Mouse (Mus musculus) heart, postnatal 0 days (tissue): Measurements from ENCODE around the gene Prkar1b. TPM values are rescaled to one million over a fixed set of nuclear protein-coding genes. Genes with fewer than 3 reads are reported as not detected.

ENCODE experiments used
- ATAC-seq: fragments of 200-750 bp; cut with Nextera tagmentation; 2 replicates; pipeline ENCODE4 v1.8.0; 2017; ENCODE audit warnings: low read depth, moderate number of reproducible peaks, moderate library complexity; ENCODE audit not compliant: insufficient read depth
- DNase-seq: peaks from one replicate; pipeline ENCODE4 v3.0.0-alpha.2; 2016; ENCODE audit warnings: low spot score
- H3K27ac ChIP-seq: fragments of 300-500 bp; sonication (generic); 2 replicates; pipeline ENCODE4 v1.5.1; 2014; ENCODE audit warnings: low read depth, mild to moderate bottlenecking
- H3K27me3 ChIP-seq: fragments of 300-500 bp; sonication (generic); 2 replicates; pipeline ENCODE4 v1.6.1; 2014; ENCODE audit warnings: low read length, mixed read lengths; ENCODE audit not compliant: control insufficient read depth, insufficient read depth
- H3K36me3 ChIP-seq: fragments of 300-500 bp; sonication (generic); replicated peaks from 2 replicates; pipeline ENCODE4 v1.6.1; 2014; ENCODE audit warnings: low read length, mixed read lengths; ENCODE audit not compliant: control insufficient read depth, insufficient read depth
- H3K4me1 ChIP-seq: fragments of 300-500 bp; sonication (generic); 2 replicates; pipeline ENCODE4 v1.6.1; 2014; ENCODE audit warnings: antibody characterized with exemption; ENCODE audit not compliant: control insufficient read depth, insufficient read depth
- H3K4me2 ChIP-seq: fragments of 300-500 bp; sonication (generic); 2 replicates; pipeline ENCODE4 v1.6.1; 2014; ENCODE audit warnings: low read depth, mild to moderate bottlenecking, low read length, moderate library complexity
- H3K4me3 ChIP-seq: fragments of 300-500 bp; sonication (generic); 2 replicates; pipeline ENCODE4 v1.5.1; 2014; ENCODE audit warnings: low read depth, low read length
- H3K9ac ChIP-seq: fragments of 300-500 bp; sonication (generic); replicated peaks from 2 replicates; pipeline ENCODE4 v1.6.1; 2014; ENCODE audit warnings: low read depth, low read length, mixed read lengths
- H3K9me3 ChIP-seq: fragments of 300-500 bp; sonication (generic); replicated peaks from 2 replicates; pipeline ENCODE4 v1.6.1; 2016; ENCODE audit warnings: low read length; ENCODE audit not compliant: control insufficient read depth
- CTCF ChIP-seq: IDR thresholded peaks from 2 replicates; pipeline ENCODE4 v1.5.1; 2016; ENCODE audit warnings: antibody characterized with exemption, control low read depth, low read depth
- EP300 ChIP-seq: IDR thresholded peaks from 2 replicates; pipeline ENCODE4 v1.6.1; 2016; ENCODE audit warnings: antibody characterized with exemption, low read depth
- WGBS: fragments of 180-500 bp; shearing (Covaris S2); extraction: QIAGEN DNeasy Blood & Tissue Kit; methylation state at CpG from one replicate; pipeline ENCODE4 v1.1.7; 2014; 5-methylcytosine and 5-hydroxymethylcytosine counted together
- polyA plus RNA-seq: library from polyadenylated mRNA; unstranded; fragments of >200 nt; fragmentation: Nextera tagmentation; extraction: Ambion mirVana; gene quantifications from 2 replicates; pipeline ENCODE4 v1.2.1, GENCODE M21; 2015
- total RNA-seq: library from RNA; depleted of rRNA; stranded (reverse); fragments of >200 nt; gene quantifications from 2 replicates; pipeline ENCODE4 v1.2.3, GENCODE M21; 2014; ENCODE audit warnings: low replicate concordance

The Prkar1b gene
- total and polyA plus RNA-seq, 2 experiments from 2014 or later = 2.3 to 4.4 TPM

GRCm38 (mm10) chr5:139007141-139007775, 142.5 kb downstream of the Prkar1b start:
- WGBS = 45% methylated on average over 4 of the region's 4 CpGs
- Histone ChIP-seq H3K27me3 (no peaks in the 10 kb centered on the region), H3K4me1 (no peaks in the 10 kb centered on the region), H3K36me3 (no peaks in the 10 kb centered on the region), H3K4me3 (no peak overlapping the region), H3K9me3 (peaks cover under 1% of the 10 kb centered on the region; the same call in 1 of the 2 replicates), H3K4me2 (no peak overlapping the region), H3K27ac (no peak overlapping the region), H3K9ac (no peak overlapping the region)
- DNase-seq = no peak
- ATAC-seq = no peak
- TF ChIP-seq EP300 = no peak
- peak; percentile 51 for TF ChIP-seq CTCF

DNA sequence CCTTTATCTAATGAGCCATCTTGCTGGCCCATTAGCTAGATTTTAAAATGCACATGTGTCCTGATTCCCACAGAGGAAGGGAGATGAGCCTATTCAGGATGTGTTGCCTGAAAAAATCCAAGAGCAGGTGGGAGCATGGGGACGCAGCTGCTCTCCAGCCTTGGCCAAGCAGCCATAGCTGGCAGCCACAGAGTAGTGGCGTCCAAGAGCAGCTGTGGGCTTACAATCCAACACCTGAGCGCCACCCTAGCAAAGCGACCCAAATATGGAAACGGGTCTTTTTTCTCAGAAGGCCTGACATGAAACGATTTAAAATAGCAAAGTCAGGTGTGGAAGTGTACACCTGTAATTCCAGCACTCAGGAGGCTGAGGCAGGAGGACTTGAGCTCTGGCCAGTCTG, 145.2 kb downstream of the Prkar1b start:
- DNase-seq (no peak), ATAC-seq (no peak)
- Histone ChIP-seq H3K36me3 (no peaks in the 10 kb centered on the region), H3K27me3 (no peaks in the 10 kb centered on the region), H3K4me1 (no peaks in the 10 kb centered on the region), H3K4me2 (no peak overlapping the region), H3K4me3 (no peak overlapping the region), H3K27ac (no peak overlapping the region), H3K9ac (no peak overlapping the region), H3K9me3 (peaks cover 4% of the 10 kb centered on the region; the same call in 1 of the 2 replicates)
- TF ChIP-seq CTCF (no peak), EP300 (no peak)
- WGBS = 82% methylated on average over 6 of the region's 6 CpGs

GRCm38 (mm10) chr5:138999716-139000115, 150.1 kb downstream of the Prkar1b start:
- Histone ChIP-seq H3K27me3 (peaks cover 23% of the 10 kb centered on the region), H3K4me3 (no peak overlapping the region), H3K36me3 (no peaks in the 10 kb centered on the region), H3K9me3 (peaks cover 4% of the 10 kb centered on the region; the same call in 1 of the 2 replicates), H3K4me1 (peaks cover 29% of the 10 kb centered on the region), H3K27ac (no peak overlapping the region), H3K4me2 (no peak overlapping the region), H3K9ac (no peak overlapping the region)
- 72% methylated on average over 7 of the region's 7 CpGs for WGBS
- TF ChIP-seq EP300 (no peak), CTCF (no peak)
- DNase-seq = no peak
- no peak for ATAC-seq

GRCm38 (mm10) chr5:138997936-138998580, 151.7 kb downstream of the Prkar1b start:
- no peak for TF ChIP-seq CTCF
- 0 out of 2 replicates have a peak, but pooled peaks have one; percentile 31 for TF ChIP-seq EP300
- peak overlapping the region; percentile 79 for H3K4me2 ChIP-seq
- peaks cover 29% of the 10 kb centered on the region for H3K27me3 ChIP-seq
- peak overlapping the region; percentile 82 for H3K9ac ChIP-seq
- H3K9me3 ChIP-seq = peaks cover 4% of the 10 kb centered on the region; the same call in 1 of the 2 replicates
- H3K4me3 ChIP-seq = peak overlapping the region; percentile 59
- H3K36me3 ChIP-seq = no peaks in the 10 kb centered on the region
- peak; percentile 47 for ATAC-seq
- WGBS = under 1% methylated on average over 30 of the region's 30 CpGs
- peak overlapping the region; percentile 95 for H3K27ac ChIP-seq
- peak; percentile 92 for DNase-seq
- peaks cover 29% of the 10 kb centered on the region for H3K4me1 ChIP-seq

DNA sequence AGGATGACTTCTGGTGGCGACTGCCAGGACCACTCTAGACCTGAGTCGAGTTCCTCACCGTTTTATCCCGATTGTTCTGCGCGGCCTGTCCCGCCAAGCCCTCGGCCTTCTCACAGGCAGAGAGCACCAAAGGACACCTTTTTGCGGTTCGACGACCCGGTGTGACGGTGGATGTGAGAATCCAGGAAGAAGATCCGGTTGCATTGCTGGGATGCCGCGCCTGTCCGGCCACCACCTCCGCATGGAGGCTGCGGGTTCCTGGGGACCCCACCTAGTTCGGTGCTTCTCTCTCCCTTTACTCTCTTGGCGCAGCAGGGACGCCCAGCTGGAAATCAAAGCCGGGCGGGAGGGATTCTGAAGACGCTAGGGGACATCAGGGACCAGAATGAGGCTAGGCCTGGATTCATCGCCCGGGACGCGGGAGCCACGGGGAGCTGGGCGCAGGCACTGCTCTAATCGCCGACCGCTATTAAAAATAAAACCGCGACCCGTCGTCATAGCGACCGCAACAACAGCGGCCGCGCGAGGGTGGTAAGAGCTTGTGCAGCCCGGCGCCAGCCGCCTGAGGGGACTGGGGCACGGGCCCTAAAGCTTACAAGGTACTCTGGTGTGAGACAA, 152.5 kb downstream of the Prkar1b start, which contains the start of gene Pdgfa:
TSS of gene Pdgfa (minus strand) at position 200 of the 618 bp plus-strand sequence.
- Histone ChIP-seq H3K9me3 (peaks cover 4% of the 10 kb centered on the region; the same call in 1 of the 2 replicates), H3K27me3 (peaks cover 29% of the 10 kb centered on the region), H3K4me3 (peak within 1 kb of the TSS; percentile 59), H3K4me1 (peaks cover 35% of the 10 kb centered on the region), H3K27ac (peak within 1 kb of the TSS; percentile 95), H3K9ac (peak within 1 kb of the TSS; percentile 82), H3K4me2 (peak within 1 kb of the TSS; percentile 79), H3K36me3 (no peaks in the 10 kb centered on the region)
- TF ChIP-seq CTCF = no peak
- no peak for TF ChIP-seq EP300
- WGBS = 6% methylated on average over 48 of the region's 48 CpGs
- ATAC-seq (peak; percentile 58), DNase-seq (peak; percentile 91)
